Mouse (Mus musculus) ES-Bruce4 (cell line): ENCODE results near the gene Bckdhb. TPM values are rescaled to one million over a fixed set of nuclear protein-coding genes. Genes with fewer than 3 reads are reported as not detected.

Source experiments
- H3K27ac ChIP-seq: 2 replicates; pipeline ENCODE4 v1.5.1; 2012; ENCODE audit warnings: low read length, inconsistent platforms; ENCODE audit not compliant: insufficient read depth
- H3K27me3 ChIP-seq: 2 replicates; pipeline ENCODE4 v1.6.1; 2012; ENCODE audit warnings: mild to moderate bottlenecking, low read length, inconsistent platforms; ENCODE audit not compliant: control insufficient read depth, poor library complexity, insufficient read depth, severe bottlenecking
- H3K36me3 ChIP-seq: 2 replicates; pipeline ENCODE4 v1.6.1; 2012; ENCODE audit warnings: inconsistent platforms, mild to moderate bottlenecking, low read length, moderate library complexity; ENCODE audit not compliant: control insufficient read depth, poor library complexity, insufficient read depth, severe bottlenecking
- H3K4me1 ChIP-seq: one replicate; pipeline ENCODE4 v1.8.1; 2011; ENCODE audit warnings: low read length; ENCODE audit not compliant: control insufficient read depth, insufficient read depth
- H3K4me3 ChIP-seq: 2 replicates; pipeline ENCODE4 v1.5.1; 2011; ENCODE audit warnings: low read depth, mild to moderate bottlenecking, low read length
- H3K9ac ChIP-seq: 2 replicates; pipeline ENCODE4 v1.6.1; 2012; ENCODE audit warnings: low read depth, mild to moderate bottlenecking, inconsistent platforms; ENCODE audit not compliant: poor library complexity, severe bottlenecking
- H3K9me3 ChIP-seq: replicated peaks from 2 replicates; pipeline ENCODE4 v1.6.1; 2012; ENCODE audit warnings: mild to moderate bottlenecking, low read length, inconsistent platforms; ENCODE audit not compliant: control insufficient read depth, poor library complexity, insufficient read depth, severe bottlenecking
- CTCF ChIP-seq: IDR thresholded peaks from one replicate; pipeline ENCODE4 v1.8.1; 2011; ENCODE audit warnings: low read depth, low read length
- EP300 ChIP-seq: IDR thresholded peaks from 2 replicates; pipeline ENCODE4 v1.6.1; 2011; ENCODE audit warnings: low read depth, low read length; ENCODE audit not compliant: insufficient read depth
- POLR2A ChIP-seq: IDR thresholded peaks from one replicate; pipeline ENCODE4 v1.8.1; 2011; ENCODE audit warnings: low read length; ENCODE audit not compliant: insufficient read depth
- polyA plus RNA-seq: library from polyadenylated mRNA; stranded (reverse); fragments of >200 nt; gene quantifications from 2 replicates; pipeline ENCODE4 v1.2.4, GENCODE M21; 2011; ENCODE audit warnings: low read depth; ENCODE audit not compliant: missing spikeins, insufficient read depth, insufficient read length

Bckdhb gene
- polyA plus RNA-seq, 1 experiment = 41.7 TPM

- Histone ChIP-seq H3K9me3 (no peaks in the 10 kb centered on the region), H3K4me3 (no peak overlapping the region), H3K4me1 (no peaks in the 10 kb centered on the region), H3K36me3 (no peaks in the 10 kb centered on the region), H3K27me3 (no peaks in the 10 kb centered on the region), H3K9ac (no peak overlapping the region), H3K27ac (no peak overlapping the region)
- TF ChIP-seq EP300 (no peak), CTCF (no peak), POLR2A (no peak)
Observed at GRCm38 (mm10) chr9:84092994-84093393, 168.0 kb downstream of the Bckdhb start.

GRCm38 (mm10) chr9:84094111-84094510 is 169.2 kb downstream of the Bckdhb start:
- TF ChIP-seq POLR2A = no peak
- Histone ChIP-seq H3K36me3 (no peaks in the 10 kb centered on the region), H3K27ac (no peak overlapping the region), H3K9ac (no peak overlapping the region), H3K4me1 (no peaks in the 10 kb centered on the region), H3K4me3 (no peak overlapping the region), H3K9me3 (no peaks in the 10 kb centered on the region), H3K27me3 (no peaks in the 10 kb centered on the region)

- no peak overlapping the region for H3K27ac ChIP-seq
- no peak for TF ChIP-seq POLR2A
- no peak for TF ChIP-seq CTCF
- TF ChIP-seq EP300 = no peak
- H3K9me3 ChIP-seq = no peaks in the 10 kb centered on the region
- no peaks in the 10 kb centered on the region for H3K4me1 ChIP-seq
- no peak overlapping the region for H3K4me3 ChIP-seq
- no peak overlapping the region for H3K9ac ChIP-seq
- no peaks in the 10 kb centered on the region for H3K27me3 ChIP-seq
- H3K36me3 ChIP-seq = no peaks in the 10 kb centered on the region
Observed at GRCm38 (mm10) chr9:84096484-84097015, 171.6 kb downstream of the Bckdhb start.

- Histone ChIP-seq H3K9me3 (no peaks in the 10 kb centered on the region), H3K36me3 (no peaks in the 10 kb centered on the region), H3K4me1 (no peaks in the 10 kb centered on the region), H3K27ac (no peak overlapping the region), H3K4me3 (no peak overlapping the region), H3K27me3 (no peaks in the 10 kb centered on the region), H3K9ac (no peak overlapping the region)
- no peak for TF ChIP-seq CTCF
- no peak for TF ChIP-seq POLR2A
- TF ChIP-seq EP300 = no peak
Observed at GRCm38 (mm10) chr9:84103344-84103743, 178.4 kb downstream of the Bckdhb start.

- Histone ChIP-seq H3K4me3 (no peak overlapping the region), H3K27me3 (no peaks in the 10 kb centered on the region), H3K9ac (no peak overlapping the region), H3K9me3 (no peaks in the 10 kb centered on the region), H3K4me1 (no peaks in the 10 kb centered on the region), H3K27ac (no peak overlapping the region), H3K36me3 (no peaks in the 10 kb centered on the region)
- no peak for TF ChIP-seq CTCF
Observed at GRCm38 (mm10) chr9:84106438-84106837, 181.5 kb downstream of the Bckdhb start.

- H3K4me1 ChIP-seq = no peaks in the 10 kb centered on the region
- no peak overlapping the region for H3K27ac ChIP-seq
- TF ChIP-seq POLR2A (no peak), EP300 (no peak), CTCF (no peak)
- H3K36me3 ChIP-seq = no peaks in the 10 kb centered on the region
- H3K27me3 ChIP-seq = no peaks in the 10 kb centered on the region
- no peak overlapping the region for H3K9ac ChIP-seq
- no peaks in the 10 kb centered on the region for H3K9me3 ChIP-seq
- H3K4me3 ChIP-seq = no peak overlapping the region
Observed at GRCm38 (mm10) chr9:84107045-84107813, 182.3 kb downstream of the Bckdhb start.
